9 mouse cellular contexts compared by ENCODE assay signal in genomic region chr6:49267686-49268085, GRCm38 (mm10).
"Had no signal": no experiment of that assay in that cellular context is flagged by ENCODE, and none has a peak within 500 bp of the region (broad histone marks: within the 10 kb centered on the region; RNA-seq: fewer than 3 reads in every experiment).

No protein-coding gene starts in this region.

- DNase-seq: kidney, adult 18-20 months; kidney, adult 9 months; kidney, postnatal 25 days; layer of hippocampus, postnatal 36 days; liver, postnatal 0 days; lung, embryonic 14.5 days; lung, postnatal 36 days; thymus, adult 18-20 months; thymus, postnatal 4 days had no signal
